Mouse (Mus musculus) heart, postnatal 0 days (tissue): Measurements from ENCODE around the gene Tat.

Source experiments
- CTCF ChIP-seq: IDR thresholded peaks from 2 replicates; pipeline ENCODE4 v1.5.1; 2016; ENCODE audit warnings: antibody characterized with exemption, control low read depth, low read depth
- EP300 ChIP-seq: IDR thresholded peaks from 2 replicates; pipeline ENCODE4 v1.6.1; 2016; ENCODE audit warnings: antibody characterized with exemption, low read depth

- TF ChIP-seq CTCF (peak; percentile 82), EP300 (no peak)
Observed at GRCm38 (mm10) chr8:109970323-109970722, 19.9 kb upstream of the Tat start.
